Mouse (Mus musculus): ENCODE results near the gene Igsf9b.

Gene Igsf9b

GRCm38 (mm10) chr9:27289543-27290308, 9.3 kb upstream of the Igsf9b start:
- DNase-seq (ENCODE audit: low read depth, low spot score) = no peak

- no peak for DNase-seq (ENCODE audit: low read depth, low spot score)
Measured at GRCm38 (mm10) chr9:27294380-27294779, 4.6 kb upstream of the Igsf9b start.

GRCm38 (mm10) chr9:27299286-27300187, 533 bp downstream of the Igsf9b start:
- peak; percentile 38 for DNase-seq (ENCODE audit: low read depth, low spot score)

DNA sequence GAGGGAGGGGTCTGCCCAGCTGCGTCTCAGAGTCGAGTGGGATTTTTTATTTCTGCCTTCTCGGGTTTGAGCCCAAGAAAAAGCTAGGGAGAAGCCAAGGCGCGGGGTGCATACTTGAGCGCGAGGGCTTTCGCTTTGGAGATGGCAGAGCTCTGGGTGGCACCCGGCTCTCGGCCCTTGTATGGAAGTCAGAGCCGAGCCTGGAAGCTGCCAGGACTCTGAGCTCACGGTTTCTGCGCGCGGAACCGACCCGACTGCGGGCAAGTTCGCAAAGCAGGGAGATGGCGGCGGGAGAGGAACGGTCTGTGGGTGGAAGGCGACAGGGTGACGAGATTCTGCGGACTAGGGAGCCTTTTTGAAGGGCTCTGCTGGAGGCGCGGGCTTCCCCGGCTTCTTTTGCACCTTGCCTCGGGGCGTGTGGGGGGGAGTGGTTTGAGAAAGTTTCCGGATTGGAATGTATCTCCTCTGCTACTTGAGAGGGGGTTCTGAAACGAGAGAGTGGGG, 1.2 kb downstream of the Igsf9b start:
- DNase-seq (ENCODE audit: low read depth, low spot score) = peak; percentile 83

DNA sequence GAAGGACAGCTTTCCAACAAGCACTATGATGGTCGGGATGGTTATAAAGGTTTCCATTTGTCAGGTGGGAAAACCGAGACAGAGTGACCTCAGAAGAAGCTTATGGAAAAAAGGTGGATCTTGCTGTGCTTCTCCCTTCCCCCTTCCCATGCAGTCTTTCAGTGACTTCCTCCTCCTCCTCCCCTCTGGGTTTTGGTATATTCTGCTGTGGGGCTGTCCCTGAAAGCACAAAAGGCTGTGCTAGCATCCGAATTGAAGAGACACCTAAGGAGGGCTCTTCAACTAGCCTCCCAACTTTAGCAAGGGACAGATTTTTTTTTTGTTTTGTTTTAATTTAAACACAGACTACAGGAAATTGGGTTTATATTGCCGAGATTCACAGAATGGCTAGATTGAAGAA, 1.7 kb downstream of the Igsf9b start:
- peak; percentile 77 for DNase-seq (ENCODE audit: low read depth, low spot score)

DNA sequence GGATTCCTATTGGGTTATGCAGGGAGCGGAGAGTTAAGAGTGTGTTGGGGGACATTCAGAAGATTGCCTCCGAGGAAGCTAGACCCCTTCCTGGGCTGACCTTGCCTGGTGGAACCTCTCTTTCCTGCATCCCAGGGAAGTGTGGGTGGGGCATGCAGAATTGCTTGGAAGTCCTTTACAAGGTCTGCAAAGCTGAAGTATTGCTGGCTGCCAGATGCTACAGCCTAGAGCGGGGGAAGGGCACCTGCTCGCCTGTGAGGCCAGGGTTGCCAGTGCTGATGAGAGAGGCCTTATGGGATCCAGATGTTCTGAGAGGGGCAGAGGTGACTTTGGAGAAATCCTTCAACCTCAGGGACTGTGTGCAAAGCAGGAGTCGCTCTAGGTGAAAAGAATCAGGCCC, 2.5 kb downstream of the Igsf9b start:
- peak; percentile 19 for DNase-seq (ENCODE audit: low read depth, low spot score)

GRCm38 (mm10) chr9:27302291-27302690, 3.3 kb downstream of the Igsf9b start:
- no peak for DNase-seq (ENCODE audit: low read depth, low spot score)

GRCm38 (mm10) chr9:27303571-27304484, 4.8 kb downstream of the Igsf9b start:
- no peak for DNase-seq (ENCODE audit: low read depth, low spot score)

DNA sequence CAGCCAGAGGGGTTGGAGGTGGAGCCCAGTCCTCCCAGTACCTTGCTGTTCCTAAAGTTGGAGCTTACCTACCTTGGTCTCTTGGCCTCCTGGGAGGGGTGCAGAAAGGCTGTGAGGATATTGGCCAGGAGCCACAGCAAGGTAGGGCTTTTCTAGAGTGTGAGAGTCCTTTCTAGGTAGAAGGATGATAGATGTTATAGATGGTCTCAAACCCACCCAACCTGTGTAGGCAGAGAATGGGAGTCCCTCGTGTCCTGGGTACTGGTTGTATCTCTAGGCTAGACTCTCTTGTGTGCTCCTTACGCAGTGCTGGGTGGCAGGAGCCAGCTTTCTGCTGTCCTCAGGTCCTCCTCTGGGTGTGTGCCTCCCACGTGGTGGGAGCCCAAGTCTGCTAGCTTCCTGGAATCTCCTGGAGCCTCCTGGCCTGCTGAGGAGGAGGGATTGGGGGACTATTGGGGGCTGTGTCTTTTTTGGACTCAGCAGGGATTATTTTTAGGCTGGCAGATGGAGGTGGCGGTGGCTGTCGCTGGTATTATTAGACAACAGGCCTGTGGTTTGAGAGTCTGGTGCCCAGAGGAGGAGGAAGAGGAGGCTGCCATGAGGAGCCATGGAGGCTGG, 5.6 kb downstream of the Igsf9b start:
- DNase-seq (ENCODE audit: low read depth, low spot score) = no peak

- no peak for DNase-seq (ENCODE audit: low read depth, low spot score)
Measured at GRCm38 (mm10) chr9:27305502-27305901, 6.5 kb downstream of the Igsf9b start.

- no peak for DNase-seq (ENCODE audit: low read depth, low spot score)
Measured at GRCm38 (mm10) chr9:27306642-27307041, 7.6 kb downstream of the Igsf9b start.

DNA sequence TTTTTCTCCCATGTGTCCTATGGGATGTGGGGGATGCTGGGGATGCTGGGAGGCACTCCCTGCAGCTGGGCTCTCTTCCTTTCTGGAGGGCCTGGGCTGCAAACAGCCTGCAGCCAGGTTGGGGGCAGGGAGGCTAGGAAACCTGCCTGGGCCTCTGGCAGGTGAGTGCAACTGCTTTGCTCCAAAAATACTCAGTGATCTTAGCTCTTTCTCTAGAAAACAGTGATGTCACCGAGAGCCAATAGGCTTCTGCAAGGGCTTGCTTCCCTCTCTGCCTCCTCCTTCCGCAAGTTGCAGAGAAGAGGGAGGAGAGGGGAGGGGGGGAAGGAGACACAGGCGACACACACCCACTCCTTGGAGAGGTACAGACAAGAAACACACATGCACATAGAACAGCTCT, 8.3 kb downstream of the Igsf9b start:
- DNase-seq (ENCODE audit: low read depth, low spot score) = peak; percentile 26

DNA sequence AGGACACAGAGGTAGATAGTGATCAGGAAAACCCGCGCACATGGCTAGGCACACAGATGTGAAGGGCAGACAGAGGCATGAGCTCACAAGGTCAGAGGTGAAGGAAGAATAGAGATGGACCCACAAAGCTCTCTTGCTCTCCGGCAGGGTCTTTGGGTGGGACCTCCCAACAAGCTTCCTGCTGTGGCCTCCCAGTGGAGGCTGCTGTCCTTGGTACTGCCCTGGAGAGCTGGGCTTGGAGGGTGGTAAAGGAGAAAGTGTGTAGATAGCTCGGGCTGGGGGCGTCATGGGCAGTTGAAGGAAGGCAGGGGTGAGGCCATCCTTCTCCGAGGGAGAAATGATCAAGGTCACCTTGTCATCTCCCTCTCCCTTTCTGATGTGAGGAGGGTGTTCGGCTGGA, 9.0 kb downstream of the Igsf9b start:
- DNase-seq (ENCODE audit: low read depth, low spot score) = peak; percentile 66

- DNase-seq (ENCODE audit: low read depth, low spot score) = peak; percentile 39
Measured at GRCm38 (mm10) chr9:27308561-27308960, 9.6 kb downstream of the Igsf9b start.

- no peak for DNase-seq (ENCODE audit: low read depth, low spot score)
Measured at GRCm38 (mm10) chr9:27310005-27310404, 11.0 kb downstream of the Igsf9b start.

GRCm38 (mm10) chr9:27313427-27313826, 14.4 kb downstream of the Igsf9b start:
- DNase-seq (ENCODE audit: low read depth, low spot score) = no peak

- DNase-seq (ENCODE audit: low read depth, low spot score) = no peak
Measured at GRCm38 (mm10) chr9:27321267-27321666, 22.3 kb downstream of the Igsf9b start.

DNA sequence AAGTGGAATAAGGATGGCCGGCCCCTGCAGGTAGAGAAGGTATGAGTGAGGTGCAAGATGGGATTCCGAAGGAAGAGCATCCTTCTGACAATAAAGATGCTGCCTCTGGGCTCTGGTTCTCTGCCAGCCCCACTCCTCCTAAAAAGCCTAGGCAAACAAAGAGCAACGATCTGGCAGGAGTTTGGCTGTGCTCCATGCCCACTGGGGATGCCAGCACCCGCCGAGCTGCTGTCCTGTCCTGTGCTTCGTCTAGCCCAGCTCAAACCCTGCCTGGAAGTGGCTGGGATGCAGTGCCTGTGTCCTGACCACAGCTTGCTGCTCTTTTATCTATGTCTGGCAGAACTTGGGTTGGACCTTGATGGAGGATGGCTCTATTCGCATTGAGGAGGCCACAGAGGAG, 23.3 kb downstream of the Igsf9b start:
- DNase-seq (ENCODE audit: low read depth, low spot score) = no peak

GRCm38 (mm10) chr9:27323412-27323811, 24.4 kb downstream of the Igsf9b start:
- no peak for DNase-seq (ENCODE audit: low read depth, low spot score)

GRCm38 (mm10) chr9:27325920-27326319, 26.9 kb downstream of the Igsf9b start:
- peak; percentile 66 for DNase-seq (ENCODE audit: low read depth, low spot score)

DNA sequence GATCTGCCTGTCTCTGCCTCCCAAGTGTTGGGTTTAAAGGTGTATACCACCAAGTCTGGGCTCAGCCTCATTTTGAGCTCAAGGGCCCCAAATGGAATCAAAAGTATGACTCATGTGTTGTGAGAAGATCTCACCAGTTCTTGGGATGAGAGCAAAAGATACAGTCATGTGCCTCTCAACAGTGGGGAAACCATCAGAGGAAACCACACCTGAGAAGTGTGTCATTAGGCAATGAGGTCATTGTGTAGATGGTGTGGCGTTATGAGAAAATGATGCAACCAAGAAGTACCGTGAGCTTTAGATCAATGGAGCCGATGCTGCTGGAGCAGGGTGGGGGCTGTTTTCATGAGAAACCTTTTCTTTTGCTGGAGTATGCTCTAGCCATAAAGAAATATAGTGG, 28.6 kb downstream of the Igsf9b start:
- DNase-seq (ENCODE audit: low read depth, low spot score) = no peak
